Mouse (Mus musculus): ENCODE data around the gene 4931406P16Rik.
"Not testable (repeated sequence)": the region's sequence is repeated elsewhere in the genome, so short reads cannot be mapped to it uniquely, and the experiment has no call there.

4931406P16Rik gene

DNA sequence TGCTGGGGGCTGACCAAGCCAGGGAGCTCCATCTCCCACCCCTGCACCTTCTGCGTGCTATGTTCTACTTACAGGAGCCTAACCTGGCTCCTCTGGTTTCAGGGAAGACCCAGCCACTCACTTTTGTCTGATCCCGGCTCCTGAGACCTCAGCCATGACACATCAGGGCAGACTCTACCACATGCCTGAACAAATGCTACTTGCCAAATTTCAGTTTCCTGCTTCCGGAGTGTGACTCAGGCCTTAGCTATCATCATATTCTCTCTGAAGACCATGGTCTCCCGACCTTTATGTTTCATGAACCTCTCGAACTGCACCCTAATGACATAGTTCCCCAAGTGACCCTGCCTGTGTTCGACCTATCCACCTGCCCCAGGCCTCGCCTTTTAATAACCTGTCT is 100.1 kb downstream of the 4931406P16Rik start:
- peak; percentile 88 for DNase-seq (ENCODE audit: low read depth)

GRCm38 (mm10) chr7:34208027-34208745 is 105.2 kb downstream of the 4931406P16Rik start:
- peak; percentile 56 for DNase-seq (ENCODE audit: low read depth)

- DNase-seq (ENCODE audit: low read depth): no peak
Observed at GRCm38 (mm10) chr7:34206331-34206730, 107.0 kb downstream of the 4931406P16Rik start.

GRCm38 (mm10) chr7:34202147-34202546 is 111.2 kb downstream of the 4931406P16Rik start:
- not testable (repeated sequence) for DNase-seq (ENCODE audit: low read depth)

DNA sequence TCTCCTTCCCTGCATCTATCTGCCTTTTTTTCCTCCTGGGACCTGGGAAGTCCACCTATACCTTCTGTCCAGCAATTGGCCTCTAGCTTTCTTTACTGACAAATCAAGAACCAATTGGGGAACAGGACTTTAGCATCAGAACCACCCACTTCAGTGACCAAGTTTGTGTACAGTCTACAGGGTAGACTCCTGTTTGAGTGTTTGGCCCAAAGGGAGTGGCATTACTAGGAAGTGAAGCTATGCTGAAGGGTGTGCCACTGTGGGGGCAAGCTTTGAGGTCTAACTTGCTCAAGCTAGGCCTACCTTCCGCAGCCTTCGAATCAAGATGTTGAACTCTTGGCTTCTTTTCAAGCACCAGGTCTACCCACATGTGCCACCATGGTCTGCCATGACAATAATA is 112.5 kb downstream of the 4931406P16Rik start:
- DNase-seq (ENCODE audit: low read depth): no peak

GRCm38 (mm10) chr7:34198346-34198745 is 115.0 kb downstream of the 4931406P16Rik start:
- peak; percentile 86 for DNase-seq (ENCODE audit: low read depth)

DNA sequence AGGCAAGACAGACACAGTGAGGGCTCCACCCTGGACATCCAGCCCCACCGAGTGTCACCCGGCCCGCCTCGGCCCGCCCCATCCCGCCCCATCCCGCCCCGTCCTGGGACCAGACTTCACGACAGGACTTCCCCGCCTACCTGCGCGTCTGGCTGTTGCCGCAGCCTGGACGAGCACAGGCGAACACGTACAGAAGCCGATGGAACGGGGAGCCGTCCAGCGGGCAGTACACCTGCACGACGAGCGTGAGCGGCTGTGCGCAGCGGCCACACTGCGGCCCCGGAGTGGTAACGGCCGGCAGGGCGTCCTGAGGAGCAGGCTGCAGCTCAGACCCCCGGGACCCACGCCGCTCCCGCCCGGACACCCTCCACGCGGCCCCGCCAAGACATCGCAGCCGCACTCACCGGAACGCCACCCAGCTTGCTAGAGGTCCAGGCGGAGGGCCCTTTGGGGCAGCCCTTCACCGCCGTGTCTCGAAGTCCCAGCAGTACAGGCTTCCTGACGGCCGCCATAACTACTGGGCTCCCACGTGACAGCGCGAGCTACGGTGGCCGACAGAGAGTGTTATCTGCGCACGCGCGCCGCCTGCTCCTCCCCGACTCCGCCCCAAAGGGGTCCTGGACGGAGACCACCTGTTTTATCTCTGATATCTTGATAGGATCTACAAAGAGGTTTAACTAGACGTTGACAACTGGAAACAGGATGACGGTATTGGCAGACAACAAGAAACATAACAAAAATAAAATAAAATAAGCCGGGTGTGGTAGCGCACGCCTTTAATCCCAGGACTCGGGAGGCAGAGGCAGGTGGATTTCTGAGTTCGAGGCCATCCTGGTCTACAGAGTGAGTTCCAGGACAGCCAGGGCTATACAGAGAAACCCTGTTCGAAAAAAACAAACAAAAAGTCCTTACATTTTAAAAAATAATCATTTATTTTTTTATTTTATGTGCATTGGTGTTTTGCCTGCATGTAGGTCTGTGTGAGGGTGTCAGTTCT is 116.9 kb downstream of the 4931406P16Rik start, which contains the start of gene Pdcd2l:
Pdcd2l (minus strand) TSS at position 530 of the 997 bp plus-strand sequence.
- peak; percentile 91 for DNase-seq (ENCODE audit: low read depth)

DNA sequence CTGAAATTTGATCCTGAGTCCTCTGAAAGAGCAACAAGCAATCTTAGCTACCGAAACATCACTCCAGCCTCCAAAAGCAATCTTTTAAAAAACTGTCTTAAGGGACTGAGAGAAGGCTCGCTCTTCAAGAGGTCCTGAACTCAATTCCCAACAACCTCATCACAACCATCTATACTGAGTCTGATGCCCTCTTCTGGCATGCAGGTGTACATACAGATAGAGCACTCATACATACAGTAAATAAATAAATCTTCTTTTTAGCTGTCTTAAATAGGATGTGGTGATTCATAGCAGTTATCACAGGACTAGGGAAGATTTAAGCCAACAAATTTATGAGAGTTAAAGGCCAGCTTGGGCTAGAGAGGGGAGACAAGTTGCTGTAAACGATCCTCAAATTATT is 117.7 kb downstream of the 4931406P16Rik start:
- peak; percentile 77 for DNase-seq (ENCODE audit: low read depth)

DNA sequence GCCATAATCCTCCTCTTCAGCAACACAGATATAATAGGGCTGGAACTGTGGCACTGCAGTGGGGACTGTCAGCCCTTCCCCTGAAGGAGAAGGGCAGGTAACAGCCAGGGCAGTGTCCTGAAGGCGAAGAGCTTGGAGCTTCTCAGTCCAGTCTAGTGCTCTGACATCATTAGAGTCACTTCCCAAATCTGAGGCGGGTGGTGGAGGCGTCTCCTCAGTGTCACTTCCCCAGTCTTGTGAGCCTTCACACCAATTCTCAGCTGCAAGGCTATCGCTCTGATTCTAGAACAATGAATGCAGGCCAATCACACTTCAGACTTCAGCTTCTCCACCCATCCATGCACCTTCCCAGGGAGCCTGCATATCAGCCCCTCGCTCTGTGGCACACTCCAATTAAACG is 120.5 kb downstream of the 4931406P16Rik start:
- no peak for DNase-seq (ENCODE audit: low read depth)

GRCm38 (mm10) chr7:34189376-34189989 is 123.9 kb downstream of the 4931406P16Rik start:
- DNase-seq (ENCODE audit: low read depth): no peak

Data from 416B (cell line).